Mouse (Mus musculus) layer of hippocampus, postnatal 36 days (tissue): ENCODE measurements around the gene 1700011L22Rik. TPM values are rescaled to one million over a fixed set of nuclear protein-coding genes. Genes with fewer than 3 reads are reported as not detected.
A peak's percentile ranks its signal among the peaks of the same experiment; 100 is the strongest.

Experiments
- DNase-seq, 2 experiments: peaks; one replicate each; pipeline ENCODE4 v3.0.0; 2022
- total RNA-seq, 2 experiments: library from RNA; stranded (reverse); gene quantifications; 2 replicates each; pipeline ENCODE4 v1.2.3; 2021

The 1700011L22Rik gene
- total RNA-seq, result not detected

DNA sequence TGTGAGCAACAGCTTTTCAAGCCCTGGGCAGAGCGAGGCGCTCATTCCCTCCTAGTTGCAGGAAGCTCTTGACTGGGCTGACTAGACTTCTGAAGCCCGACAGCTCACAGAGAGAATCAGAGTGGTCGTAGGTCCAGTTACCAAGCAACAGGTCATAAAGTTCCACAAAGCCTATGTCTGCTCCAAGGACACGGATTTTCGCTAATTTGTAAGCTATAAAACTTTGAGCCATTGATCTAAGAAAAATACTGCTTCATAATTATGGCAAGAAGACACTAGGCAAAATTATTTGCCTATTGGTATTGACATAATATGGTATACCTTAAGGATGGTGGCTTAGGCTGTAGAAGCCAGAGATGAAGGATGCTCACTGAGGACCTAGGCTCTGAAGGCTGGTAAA lies at the start of gene 1700011L22Rik:
TSS of gene 1700011L22Rik (minus strand) at position 101 of the 400 bp plus-strand sequence.
- DNase-seq, result no peak

DNA sequence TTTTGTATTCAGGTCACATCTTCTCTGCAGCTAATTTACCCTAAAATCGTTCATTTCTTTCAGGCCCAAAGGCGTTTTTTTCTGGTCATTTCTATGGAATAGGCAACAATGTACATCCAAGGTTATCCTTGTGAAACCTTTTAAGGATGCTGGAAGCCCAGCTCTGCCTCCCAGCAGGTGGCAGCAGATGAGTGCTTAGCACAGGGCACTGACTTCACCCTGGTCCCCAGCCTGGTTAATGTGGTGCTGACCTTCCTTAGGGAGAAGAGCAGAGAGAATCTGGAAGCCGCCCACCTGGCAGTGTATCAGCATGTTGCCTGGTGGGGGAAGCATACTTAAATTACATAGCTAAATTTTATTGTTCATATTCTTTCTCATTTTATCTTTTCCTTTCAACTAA lies 49.4 kb upstream of the 1700011L22Rik start:
- DNase-seq, result peak; percentile 56 to 57

- DNase-seq, result no peak
These were observed 47.1 kb upstream of the 1700011L22Rik start for GRCm38 (mm10) chr8:79295276-79296105.

DNA sequence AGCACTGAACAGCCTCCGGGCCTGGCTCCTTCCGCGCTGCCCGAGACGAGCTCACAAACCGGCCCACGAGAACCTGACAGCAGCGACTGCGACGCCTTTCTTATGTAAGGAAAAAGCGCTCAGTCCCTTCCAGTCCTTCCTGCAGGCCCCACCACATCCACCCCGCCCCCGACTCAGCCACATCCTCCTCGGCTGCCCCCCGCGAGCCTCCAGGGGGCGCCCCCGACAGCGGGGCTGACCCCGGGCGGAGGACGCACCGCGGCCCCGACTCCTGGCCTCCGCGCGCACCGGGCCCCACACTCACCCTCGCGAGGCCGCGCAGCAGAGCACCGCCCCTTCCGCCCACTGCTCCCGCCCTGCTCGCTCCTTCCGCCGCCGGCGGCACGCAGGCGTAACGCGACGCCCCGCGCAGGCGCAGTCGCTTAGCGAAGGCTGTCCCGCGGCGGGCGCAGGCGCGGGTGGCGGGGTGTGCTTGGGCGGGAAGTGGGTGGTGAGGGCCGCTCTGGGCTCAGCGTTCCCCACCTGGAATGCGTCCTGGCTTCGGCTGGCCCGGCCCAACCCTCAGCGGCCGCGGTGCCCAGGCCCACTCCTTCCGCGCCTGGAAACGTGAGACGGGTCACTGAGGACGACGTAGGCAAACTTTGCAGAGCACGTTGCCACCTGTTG lies 46.4 kb upstream of the 1700011L22Rik start, which contains the start of gene Mmaa:
TSS of gene Mmaa (minus strand) at position 328 of the 666 bp plus-strand sequence.
- peak; percentile 97 for DNase-seq

DNA sequence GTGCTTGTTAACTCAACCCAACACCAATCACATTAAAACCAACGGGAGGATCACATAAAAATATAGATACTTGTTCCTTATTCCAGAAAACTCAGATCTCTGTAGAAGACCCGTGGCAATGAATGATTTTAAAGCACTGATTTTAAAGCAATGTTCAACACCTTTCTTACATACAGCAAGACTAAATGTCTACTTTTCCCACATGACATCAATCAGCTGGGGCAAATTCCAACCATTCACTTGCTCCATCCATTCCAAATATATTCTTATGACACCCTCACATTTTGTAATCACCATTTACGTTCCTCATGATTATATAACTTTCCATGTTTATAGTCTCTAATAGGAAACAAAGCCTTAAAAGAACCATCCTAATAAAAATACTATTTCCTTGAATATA lies 45.5 kb upstream of the 1700011L22Rik start:
- DNase-seq, result no peak

DNA sequence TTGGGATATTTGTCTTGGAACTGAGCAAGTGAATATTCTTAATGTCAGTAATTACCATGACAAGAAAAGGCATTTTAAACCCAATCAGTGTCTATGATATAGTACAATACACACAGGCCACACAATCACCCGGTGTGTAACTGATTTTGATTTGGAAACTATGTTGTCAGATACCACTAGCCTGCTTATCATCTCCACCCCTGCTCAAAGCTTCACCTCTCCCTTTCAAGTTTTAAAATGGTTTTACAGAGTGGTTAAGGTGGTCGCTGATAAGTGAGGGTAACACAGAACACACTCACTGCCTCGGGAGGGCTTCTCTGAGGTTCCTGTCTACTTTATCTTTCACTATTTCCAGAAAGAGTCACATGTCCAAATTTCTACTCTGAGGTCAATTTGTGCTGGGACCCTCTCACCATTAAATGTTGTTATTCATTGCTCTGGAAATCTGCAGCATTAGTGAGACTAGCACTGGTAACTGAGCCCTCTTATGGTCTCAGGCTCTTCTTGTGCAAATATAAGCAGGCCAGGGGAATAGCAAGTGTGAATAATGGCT lies 44.4 kb upstream of the 1700011L22Rik start:
- no peak for DNase-seq

- DNase-seq, result no peak
These were observed 41.2 kb upstream of the 1700011L22Rik start for GRCm38 (mm10) chr8:79289592-79289991.

DNA sequence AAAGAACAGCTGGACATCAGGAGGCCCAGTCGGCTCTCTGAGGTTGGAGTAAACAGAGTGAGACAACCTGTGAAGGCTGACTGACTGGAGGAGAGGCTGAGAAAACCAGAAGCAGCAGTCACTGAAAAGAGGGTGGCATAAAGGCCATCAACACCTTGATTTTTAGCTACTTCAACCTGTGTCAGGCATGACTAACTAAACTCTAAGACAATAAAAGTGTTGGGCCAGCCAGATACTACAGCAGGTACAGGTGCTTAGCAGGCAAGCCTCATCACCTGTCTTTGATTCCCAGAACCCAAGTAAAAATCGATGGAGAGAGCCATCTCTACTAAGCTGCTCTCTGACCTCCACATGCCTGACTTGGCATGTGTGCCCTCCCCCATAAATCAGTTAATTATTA lies 40.3 kb upstream of the 1700011L22Rik start:
- DNase-seq, result no peak

DNA sequence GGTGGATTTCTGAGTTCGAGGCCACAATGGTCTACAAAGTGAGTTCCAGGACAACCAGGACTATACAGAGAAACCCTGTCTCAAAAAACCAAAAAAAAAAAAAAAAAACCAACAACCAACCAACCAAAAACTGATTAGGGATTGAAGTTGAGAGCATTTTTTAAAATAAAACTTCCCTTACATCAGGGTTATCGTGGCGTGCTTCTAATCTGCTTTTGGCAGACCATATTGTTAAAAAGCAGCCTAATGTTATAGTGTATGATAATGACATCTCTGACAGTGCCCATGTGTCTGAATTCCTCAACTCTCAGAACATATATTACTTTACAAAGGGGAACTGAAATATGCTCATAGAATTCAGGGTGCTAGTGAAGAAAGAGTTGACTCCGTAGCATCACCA lies 39.9 kb upstream of the 1700011L22Rik start:
- no peak for DNase-seq

DNA sequence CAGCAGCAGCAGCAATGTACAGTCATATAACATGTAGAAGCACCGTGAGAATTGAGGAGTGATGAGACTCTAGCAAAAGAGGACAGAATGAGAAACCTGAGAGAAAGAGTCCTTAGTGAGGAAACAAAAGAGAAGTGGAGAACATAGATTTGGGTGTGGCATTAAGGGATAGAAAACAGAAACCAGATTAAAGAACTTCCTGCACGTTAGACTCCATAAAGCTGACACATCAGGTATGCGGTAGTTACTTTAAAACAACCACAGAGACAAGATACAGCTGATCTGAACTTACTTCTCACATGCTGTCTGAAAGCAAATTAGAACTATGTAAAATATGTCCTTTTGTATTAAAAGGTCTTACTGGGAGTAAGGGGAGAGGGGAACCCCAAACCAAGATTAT lies 38.1 kb upstream of the 1700011L22Rik start:
- DNase-seq, result no peak

- DNase-seq, result no peak
These were observed 36.3 kb upstream of the 1700011L22Rik start for GRCm38 (mm10) chr8:79284626-79285025.

GRCm38 (mm10) chr8:79281376-79281890 lies 33.1 kb upstream of the 1700011L22Rik start:
- no peak for DNase-seq

- no peak for DNase-seq
These were observed 29.0 kb upstream of the 1700011L22Rik start for GRCm38 (mm10) chr8:79277264-79277870.

- DNase-seq, result no peak
These were observed 26.6 kb upstream of the 1700011L22Rik start for GRCm38 (mm10) chr8:79274940-79275339.

DNA sequence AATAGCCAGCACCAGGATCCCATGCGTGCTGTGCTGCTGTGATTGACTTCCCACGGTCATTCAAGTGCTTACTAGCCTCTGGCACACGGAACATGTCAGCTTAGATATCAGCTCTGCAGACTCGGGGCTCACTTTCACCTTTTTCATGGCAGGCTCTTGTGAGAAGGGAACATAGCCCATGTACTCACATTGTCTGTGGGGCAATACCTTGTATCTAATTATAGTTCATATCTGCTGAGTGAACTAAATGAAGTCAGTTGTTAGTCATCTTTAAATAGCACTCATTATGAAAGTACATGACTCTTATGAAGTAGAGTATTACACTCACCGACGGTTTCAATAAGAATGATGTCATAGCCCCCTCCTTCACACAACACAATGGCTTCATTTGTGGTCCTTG lies 25.4 kb upstream of the 1700011L22Rik start:
- DNase-seq, result no peak

DNA sequence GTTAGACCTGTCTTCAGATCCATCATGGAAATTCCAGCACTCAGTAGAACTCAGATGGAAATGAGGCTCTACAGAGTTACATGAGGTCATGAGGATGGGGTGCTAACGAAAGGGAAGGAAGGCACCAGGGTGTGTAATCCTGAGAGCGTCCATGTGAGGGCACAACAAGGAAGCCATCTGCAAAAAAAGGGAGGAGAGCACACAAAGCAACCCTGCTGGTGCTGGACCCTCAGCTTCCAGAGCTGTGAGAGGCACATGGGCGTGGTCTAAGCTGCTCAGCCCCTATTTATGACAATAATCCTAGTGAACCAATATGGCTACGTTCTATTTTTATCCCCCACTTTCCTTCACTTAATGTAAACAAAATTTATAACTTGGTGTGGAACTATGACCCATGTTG lies 24.3 kb upstream of the 1700011L22Rik start:
- DNase-seq, result no peak

- no peak for DNase-seq
These were observed 20.6 kb upstream of the 1700011L22Rik start for GRCm38 (mm10) chr8:79268921-79269320.

- no peak for DNase-seq
These were observed 13.6 kb upstream of the 1700011L22Rik start for GRCm38 (mm10) chr8:79261920-79262319.

- DNase-seq, result no peak
These were observed 7.8 kb upstream of the 1700011L22Rik start for GRCm38 (mm10) chr8:79256076-79256705.

DNA sequence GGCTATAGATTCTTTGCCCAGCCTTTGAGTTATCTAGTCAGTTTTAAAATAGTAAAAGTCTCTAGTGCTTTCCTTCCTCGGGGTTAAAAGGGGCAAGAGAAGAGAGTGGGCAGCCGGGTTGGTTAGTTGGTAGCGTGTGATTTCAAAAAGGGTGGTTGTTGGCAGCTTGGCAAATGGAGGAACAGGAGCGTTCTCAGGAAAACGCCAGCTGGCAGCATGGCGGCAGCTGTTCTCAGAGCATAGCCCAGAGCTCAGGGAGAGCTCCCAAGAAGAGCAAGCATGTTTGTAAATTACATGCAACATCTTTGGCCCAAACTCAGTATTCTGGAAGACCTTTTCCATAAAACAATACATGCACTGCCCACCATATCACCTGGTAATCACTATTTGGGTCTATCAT lies 5.4 kb upstream of the 1700011L22Rik start:
- peak; percentile 17 to 50 for DNase-seq

- DNase-seq, result no peak
These were observed 4.9 kb downstream of the 1700011L22Rik start for GRCm38 (mm10) chr8:79243422-79243821.

DNA sequence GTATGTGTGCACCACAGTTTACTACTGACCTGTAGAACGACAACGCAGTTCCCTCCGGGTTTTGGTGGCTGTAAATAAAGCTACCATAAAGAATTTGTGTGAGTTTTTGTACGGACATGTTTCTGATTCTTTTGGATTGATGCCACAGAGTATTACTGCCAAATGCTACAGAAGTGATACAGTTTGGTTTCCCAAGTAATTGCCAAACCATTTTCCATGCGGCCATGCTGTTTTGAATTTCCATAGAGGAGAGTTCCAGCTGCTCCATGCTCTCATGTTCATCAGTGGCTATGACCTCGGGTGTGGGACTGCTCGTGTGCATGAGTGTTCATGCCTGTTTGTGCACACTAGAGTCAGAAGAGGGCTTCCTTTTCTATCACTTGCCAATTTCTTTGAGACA lies 8.4 kb downstream of the 1700011L22Rik start:
- no peak for DNase-seq
